In genomic region chr6:72093121-72093520, GRCm38 (mm10) we compare ENCODE assay signal across 22 mouse cellular contexts. TPM values are rescaled to one million over a fixed set of nuclear protein-coding genes. Genes with fewer than 3 reads are reported as not detected.
A peak's percentile ranks its signal among the peaks of the same experiment; 100 is the strongest.
DNase-seq lines count a peak whose midpoint lies in the region; ATAC-seq lines count a peak whose summit lies in the region.
"Had no signal": no experiment of that assay in that cellular context is flagged by ENCODE, and none has a peak within 500 bp of the region (broad histone marks: within the 10 kb centered on the region; RNA-seq: fewer than 3 reads in every experiment).

No protein-coding gene starts in this region.

- no peak overlapping the region for H3K4me3 ChIP-seq in embryonic facial prominence, embryonic 13.5 days
- H3K4me3 ChIP-seq in embryonic facial prominence, embryonic 10.5 days, result no peak overlapping the region
- no peak overlapping the region for H3K4me3 ChIP-seq in heart, embryonic 16.5 days (ENCODE audit: low read length)
- no peak overlapping the region for H3K4me3 ChIP-seq in heart, embryonic 11.5 days (ENCODE audit: low read depth, low read length)
- no peak overlapping the region for H3K4me3 ChIP-seq in kidney, embryonic 16.5 days (ENCODE audit: low read length)
- H3K4me3 ChIP-seq in liver, embryonic 13.5 days (replicated peaks), result no peak overlapping the region
- H3K4me3 ChIP-seq: forebrain, embryonic 13.5 days; hindbrain, embryonic 13.5 days; midbrain, embryonic 12.5 days; neural tube, embryonic 15.5 days had no signal

- H3K9ac ChIP-seq in embryonic facial prominence, embryonic 13.5 days, result no peak overlapping the region
- no peak overlapping the region for H3K9ac ChIP-seq in heart, embryonic 16.5 days (ENCODE audit: low read length)
- no peak overlapping the region for H3K9ac ChIP-seq in heart, embryonic 11.5 days (ENCODE audit: low read depth, low read length)
- no peak overlapping the region for H3K9ac ChIP-seq in kidney, embryonic 16.5 days (replicated peaks; ENCODE audit: low read length)
- H3K9ac ChIP-seq in liver, embryonic 13.5 days, result no peak overlapping the region
- H3K9ac ChIP-seq: forebrain, embryonic 13.5 days; hindbrain, embryonic 13.5 days; midbrain, embryonic 12.5 days; neural tube, embryonic 15.5 days had no signal

- H3K4me1 ChIP-seq in embryonic facial prominence, embryonic 13.5 days, result peaks cover 27% of the 10 kb centered on the region
- peaks cover 30% of the 10 kb centered on the region for H3K4me1 ChIP-seq in embryonic facial prominence, embryonic 10.5 days
- H3K4me1 ChIP-seq in heart, embryonic 16.5 days (ENCODE audit: control insufficient read depth, insufficient read depth, low read length), result peaks cover 14% of the 10 kb centered on the region
- peaks cover 8% of the 10 kb centered on the region for H3K4me1 ChIP-seq in heart, embryonic 11.5 days (ENCODE audit: control insufficient read depth, insufficient read depth, low read length)
- peaks cover 33% of the 10 kb centered on the region for H3K4me1 ChIP-seq in kidney, embryonic 16.5 days (ENCODE audit: insufficient read depth, low read length)
- peaks cover 29% of the 10 kb centered on the region for H3K4me1 ChIP-seq in liver, embryonic 13.5 days (replicated peaks)

- no peak for ATAC-seq in embryonic facial prominence, embryonic 13.5 days (ENCODE audit: insufficient number of reproducible peaks, insufficient read depth, low FRiP score, low TSS enrichment, low read depth)
- ATAC-seq in heart, embryonic 16.5 days (replicated peaks; ENCODE audit: extremely low read depth, insufficient read depth, low FRiP score), result no peak
- ATAC-seq in heart, embryonic 11.5 days (replicated peaks; ENCODE audit: insufficient number of reproducible peaks, low FRiP score, low TSS enrichment), result no peak
- no peak for ATAC-seq in kidney, embryonic 16.5 days (ENCODE audit: low FRiP score, low TSS enrichment)
- ATAC-seq in liver, embryonic 13.5 days (ENCODE audit: low read depth), result no peak
- ATAC-seq: forebrain, embryonic 13.5 days had no signal

- DNase-seq in embryonic facial prominence, embryonic 10.5 days (ENCODE audit: low spot score), result no peak
- DNase-seq in kidney, postnatal 25 days, result no peak
- DNase-seq in liver, embryonic 13.5 days, result no peak
- DNase-seq in cerebellum, adult 8-10 months, result no peak
- DNase-seq: adrenal gland, postnatal 10 days; cerebellum, adult 9-11 months; gastrocnemius, postnatal 36 days; heart, postnatal 10 days; kidney, postnatal 10 days; lung, adult 2 months; lung, postnatal 14 days; right cerebral cortex, adult 18-20 months; right cerebral cortex, postnatal 4 days; thymus, postnatal 14 days had no signal

- H3K9me3 ChIP-seq in embryonic facial prominence, embryonic 13.5 days, result no peaks in the 10 kb centered on the region
- no peaks in the 10 kb centered on the region for H3K9me3 ChIP-seq in embryonic facial prominence, embryonic 10.5 days
- no peaks in the 10 kb centered on the region for H3K9me3 ChIP-seq in heart, embryonic 16.5 days (replicated peaks; ENCODE audit: control insufficient read depth, low read length)
- H3K9me3 ChIP-seq in heart, embryonic 11.5 days (replicated peaks; ENCODE audit: control insufficient read depth, low read length), result no peaks in the 10 kb centered on the region
- H3K9me3 ChIP-seq in kidney, embryonic 16.5 days (ENCODE audit: low read length), result no peaks in the 10 kb centered on the region
- H3K9me3 ChIP-seq in liver, embryonic 13.5 days (replicated peaks), result no peaks in the 10 kb centered on the region
- H3K9me3 ChIP-seq: forebrain, embryonic 13.5 days; hindbrain, embryonic 13.5 days; midbrain, embryonic 12.5 days; neural tube, embryonic 15.5 days had no signal

- no peaks in the 10 kb centered on the region for H3K27me3 ChIP-seq in embryonic facial prominence, embryonic 13.5 days
- H3K27me3 ChIP-seq in embryonic facial prominence, embryonic 10.5 days (replicated peaks; ENCODE audit: low read depth, poor library complexity, severe bottlenecking), result no peaks in the 10 kb centered on the region
- H3K27me3 ChIP-seq in heart, embryonic 16.5 days (ENCODE audit: control insufficient read depth, insufficient read depth, low read length), result no peaks in the 10 kb centered on the region
- no peaks in the 10 kb centered on the region for H3K27me3 ChIP-seq in heart, embryonic 11.5 days (ENCODE audit: control insufficient read depth, insufficient read depth, low read length)
- H3K27me3 ChIP-seq in kidney, embryonic 16.5 days (ENCODE audit: insufficient read depth, low read length), result no peaks in the 10 kb centered on the region
- H3K27me3 ChIP-seq in liver, embryonic 13.5 days, result peaks cover 14% of the 10 kb centered on the region
- H3K27me3 ChIP-seq: forebrain, embryonic 13.5 days; midbrain, embryonic 12.5 days; neural tube, embryonic 15.5 days had no signal

- no peak overlapping the region for H3K4me2 ChIP-seq in embryonic facial prominence, embryonic 13.5 days
- no peak overlapping the region for H3K4me2 ChIP-seq in heart, embryonic 16.5 days (ENCODE audit: low read depth, low read length)
- no peak overlapping the region for H3K4me2 ChIP-seq in heart, embryonic 11.5 days
- H3K4me2 ChIP-seq in kidney, embryonic 16.5 days (replicated peaks; ENCODE audit: low read depth, low read length), result no peak overlapping the region
- no peak overlapping the region for H3K4me2 ChIP-seq in liver, embryonic 13.5 days
- H3K4me2 ChIP-seq: forebrain, embryonic 13.5 days; hindbrain, embryonic 13.5 days; midbrain, embryonic 12.5 days; neural tube, embryonic 15.5 days had no signal

- peak overlapping the region; percentile 61; the same call in 1 of the 2 replicates for H3K27ac ChIP-seq in embryonic facial prominence, embryonic 13.5 days
- H3K27ac ChIP-seq in embryonic facial prominence, embryonic 10.5 days (replicated peaks), result no peak overlapping the region
- H3K27ac ChIP-seq in heart, embryonic 16.5 days (ENCODE audit: low read length), result 0 out of 2 replicates have a peak overlapping the region, but pooled peaks have one; percentile 10
- no peak overlapping the region for H3K27ac ChIP-seq in heart, embryonic 11.5 days (ENCODE audit: low read depth, low read length)
- H3K27ac ChIP-seq in kidney, embryonic 16.5 days (ENCODE audit: low read length), result peak overlapping the region; percentile 60
- peak overlapping the region; percentile 13; the same call in 1 of the 2 replicates for H3K27ac ChIP-seq in liver, embryonic 13.5 days
- H3K27ac ChIP-seq: forebrain, embryonic 13.5 days; hindbrain, embryonic 13.5 days; midbrain, embryonic 12.5 days; neural tube, embryonic 15.5 days had no signal

- 86% methylated on average over 1 of the region's 1 CpGs for WGBS in embryonic facial prominence, embryonic 13.5 days
- 86% methylated on average over 1 of the region's 1 CpGs for WGBS in embryonic facial prominence, embryonic 10.5 days
- WGBS in heart, embryonic 16.5 days, result 55% methylated on average over 1 of the region's 1 CpGs
- WGBS in heart, embryonic 11.5 days (ENCODE audit: insufficient replicate concordance), result 61% methylated on average over 1 of the region's 1 CpGs
- 72% methylated on average over 1 of the region's 1 CpGs for WGBS in kidney, embryonic 16.5 days
- WGBS in liver, embryonic 13.5 days (ENCODE audit: insufficient replicate concordance), result 33% methylated on average over 1 of the region's 1 CpGs

- H3K36me3 ChIP-seq in embryonic facial prominence, embryonic 13.5 days, result no peaks in the 10 kb centered on the region
- no peaks in the 10 kb centered on the region for H3K36me3 ChIP-seq in embryonic facial prominence, embryonic 10.5 days (replicated peaks)
- no peaks in the 10 kb centered on the region for H3K36me3 ChIP-seq in heart, embryonic 16.5 days (ENCODE audit: control insufficient read depth, insufficient read depth)
- H3K36me3 ChIP-seq in heart, embryonic 11.5 days (ENCODE audit: control insufficient read depth, insufficient read depth, low read length), result no peaks in the 10 kb centered on the region
- no peaks in the 10 kb centered on the region for H3K36me3 ChIP-seq in kidney, embryonic 16.5 days (ENCODE audit: insufficient read depth, low read length)
- no peaks in the 10 kb centered on the region for H3K36me3 ChIP-seq in liver, embryonic 13.5 days
- H3K36me3 ChIP-seq: hindbrain, embryonic 13.5 days; midbrain, embryonic 12.5 days; neural tube, embryonic 15.5 days had no signal

RNA-seq across cellular contexts. Expression of gene St3gal5, which starts 4.3 kb away (rescaled TPM):
- polyA plus RNA-seq in embryonic facial prominence, embryonic 13.5 days (2015; fragmentation: Nextera tagmentation; extraction: Ambion mirVana), result 18.5 and 22.8 TPM in 2 replicates
- 32.2 and 32.6 TPM in 2 replicates for polyA plus RNA-seq in embryonic facial prominence, embryonic 10.5 days (2016; fragmentation: Nextera tagmentation; extraction: Ambion mirVana)
- polyA plus RNA-seq in heart, embryonic 16.5 days (2015; fragmentation: Nextera tagmentation; extraction: Ambion mirVana), result 36.6 and 44.5 TPM in 2 replicates
- polyA plus RNA-seq in heart, embryonic 11.5 days (2014; fragmentation: Nextera tagmentation; extraction: Ambion mirVana), result 69.9 and 72.4 TPM in 2 replicates
- polyA plus RNA-seq in kidney, embryonic 16.5 days (2015; fragmentation: Nextera tagmentation; extraction: Ambion mirVana), result 32.5 and 34.0 TPM in 2 replicates
- 179 and 192 TPM in 2 replicates for polyA plus RNA-seq in liver, embryonic 13.5 days (2015; fragmentation: Nextera tagmentation; extraction: Ambion mirVana)

Comparison
In these comparisons a context has a peak if more than half of its experiments do, and no peak if none do; other contexts are left out.
1. H3K27ac ChIP-seq: peak in embryonic facial prominence, embryonic 13.5 days (single experiment), heart, embryonic 16.5 days (single experiment), kidney, embryonic 16.5 days (single experiment) and liver, embryonic 13.5 days (single experiment); none in embryonic facial prominence, embryonic 10.5 days (single experiment) and heart, embryonic 11.5 days (single experiment).